In genomic region chr8:83656484-83657246, GRCm38 (mm10) we compare ENCODE assay signal across 11 mouse cellular contexts. TPM values are rescaled to one million over a fixed set of nuclear protein-coding genes. Genes with fewer than 3 reads are reported as not detected.
DNase-seq lines count a peak whose midpoint lies in the region; ATAC-seq lines count a peak whose summit lies in the region.
"Had no signal": no experiment of that assay in that cellular context is flagged by ENCODE, and none has a peak within 500 bp of the region (broad histone marks: within the 10 kb centered on the region; RNA-seq: fewer than 3 reads in every experiment).

No protein-coding gene starts in this region.

- no peaks in the 10 kb centered on the region for H3K9me3 ChIP-seq in heart, embryonic 11.5 days (replicated peaks; ENCODE audit: control insufficient read depth, low read length)
- no peaks in the 10 kb centered on the region for H3K9me3 ChIP-seq in heart, embryonic 10.5 days
- H3K9me3 ChIP-seq in liver, embryonic 12.5 days (replicated peaks), result no peaks in the 10 kb centered on the region
- no peaks in the 10 kb centered on the region for H3K9me3 ChIP-seq in stomach, embryonic 14.5 days (ENCODE audit: control insufficient read depth, low read depth, low read length)
- H3K9me3 ChIP-seq: limb, embryonic 15.5 days; stomach, embryonic 15.5 days had no signal

- H3K27ac ChIP-seq in heart, embryonic 11.5 days (ENCODE audit: low read depth, low read length), result peak overlapping the region; percentile 73
- H3K27ac ChIP-seq in heart, embryonic 10.5 days, result no peak overlapping the region
- H3K27ac ChIP-seq in liver, embryonic 12.5 days, result peak overlapping the region; percentile 66
- peak overlapping the region; percentile 15; the same call in 1 of the 2 replicates for H3K27ac ChIP-seq in stomach, embryonic 14.5 days (ENCODE audit: low read length)
- H3K27ac ChIP-seq: limb, embryonic 15.5 days; stomach, embryonic 15.5 days had no signal

- no peak overlapping the region for H3K4me3 ChIP-seq in heart, embryonic 11.5 days (ENCODE audit: low read depth, low read length)
- H3K4me3 ChIP-seq in heart, embryonic 10.5 days, result no peak overlapping the region
- no peak overlapping the region for H3K4me3 ChIP-seq in liver, embryonic 12.5 days
- no peak overlapping the region for H3K4me3 ChIP-seq in stomach, embryonic 14.5 days (ENCODE audit: low read depth, low read length)
- H3K4me3 ChIP-seq: limb, embryonic 15.5 days; stomach, embryonic 15.5 days had no signal

- no peak overlapping the region for H3K9ac ChIP-seq in heart, embryonic 11.5 days (ENCODE audit: low read depth, low read length)
- peak overlapping the region; percentile 14; the same call in 1 of the 2 replicates for H3K9ac ChIP-seq in liver, embryonic 12.5 days
- H3K9ac ChIP-seq in stomach, embryonic 14.5 days (replicated peaks; ENCODE audit: low read depth, low read length), result no peak overlapping the region
- H3K9ac ChIP-seq: limb, embryonic 15.5 days; stomach, embryonic 15.5 days had no signal

- DNase-seq in heart, embryonic 10.5 days (ENCODE audit: low spot score), result no peak
- peak; percentile 38 to 56 for DNase-seq in right cerebral cortex, postnatal 10 days (ENCODE audit: low spot score in 2 of 2)
- no peak for DNase-seq in right cerebral cortex, postnatal 25 days
- no peak for DNase-seq in urinary bladder, postnatal 4 days (ENCODE audit: low spot score in 2 of 2)
- DNase-seq in layer of hippocampus, adult 9-10 months (ENCODE audit: low spot score), result no peak
- DNase-seq: embryo, embryonic 11 days had no signal

- no peaks in the 10 kb centered on the region for H3K27me3 ChIP-seq in heart, embryonic 11.5 days (ENCODE audit: control insufficient read depth, insufficient read depth, low read length)
- H3K27me3 ChIP-seq in heart, embryonic 10.5 days (ENCODE audit: insufficient read depth, poor library complexity, severe bottlenecking), result no peaks in the 10 kb centered on the region
- H3K27me3 ChIP-seq in liver, embryonic 12.5 days (replicated peaks), result no peaks in the 10 kb centered on the region
- no peaks in the 10 kb centered on the region for H3K27me3 ChIP-seq in stomach, embryonic 14.5 days (ENCODE audit: control insufficient read depth, insufficient read depth, low read length)
- H3K27me3 ChIP-seq: limb, embryonic 15.5 days; stomach, embryonic 15.5 days had no signal

- peaks cover 5% of the 10 kb centered on the region; the same call in 1 of the 2 replicates for H3K36me3 ChIP-seq in heart, embryonic 11.5 days (ENCODE audit: control insufficient read depth, insufficient read depth, low read length)
- H3K36me3 ChIP-seq in heart, embryonic 10.5 days, result peaks cover 24% of the 10 kb centered on the region
- H3K36me3 ChIP-seq in liver, embryonic 12.5 days, result peaks cover 9% of the 10 kb centered on the region; the same call in 1 of the 2 replicates
- no peaks in the 10 kb centered on the region; the same call in 1 of the 2 replicates for H3K36me3 ChIP-seq in stomach, embryonic 14.5 days (ENCODE audit: control insufficient read depth, insufficient read depth, low read length)
- H3K36me3 ChIP-seq: stomach, embryonic 15.5 days had no signal

- no peak overlapping the region for H3K4me2 ChIP-seq in heart, embryonic 11.5 days
- H3K4me2 ChIP-seq in liver, embryonic 12.5 days, result peak overlapping the region; percentile 16
- no peak overlapping the region for H3K4me2 ChIP-seq in stomach, embryonic 14.5 days (replicated peaks; ENCODE audit: low read depth, low read length)
- H3K4me2 ChIP-seq: limb, embryonic 15.5 days; stomach, embryonic 15.5 days had no signal

- no peak for ATAC-seq in heart, embryonic 11.5 days (replicated peaks; ENCODE audit: insufficient number of reproducible peaks, low FRiP score, low TSS enrichment)
- ATAC-seq in liver, embryonic 12.5 days, result peak; percentile 33
- ATAC-seq in stomach, embryonic 14.5 days (ENCODE audit: insufficient number of reproducible peaks, insufficient read depth, low FRiP score, low read depth), result no peak

- peaks cover 29% of the 10 kb centered on the region for H3K4me1 ChIP-seq in heart, embryonic 11.5 days (ENCODE audit: control insufficient read depth, insufficient read depth, low read length)
- peaks cover 49% of the 10 kb centered on the region for H3K4me1 ChIP-seq in heart, embryonic 10.5 days
- peaks cover 73% of the 10 kb centered on the region for H3K4me1 ChIP-seq in liver, embryonic 12.5 days
- peaks cover 30% of the 10 kb centered on the region for H3K4me1 ChIP-seq in stomach, embryonic 14.5 days (ENCODE audit: control insufficient read depth, insufficient read depth, low read length)

- WGBS in heart, embryonic 11.5 days (ENCODE audit: insufficient replicate concordance), result 64% methylated on average over 13 of the region's 13 CpGs
- 67% methylated on average over 13 of the region's 13 CpGs for WGBS in heart, embryonic 10.5 days
- 43% methylated on average over 13 of the region's 13 CpGs for WGBS in liver, embryonic 12.5 days (ENCODE audit: insufficient replicate concordance)
- WGBS in stomach, embryonic 14.5 days, result 78% methylated on average over 13 of the region's 13 CpGs

RNA-seq across cellular contexts. Expression of gene Gipc1, which starts 4.2 kb away (rescaled TPM):
- polyA plus RNA-seq in heart, embryonic 11.5 days (2014; fragmentation: Nextera tagmentation; extraction: Ambion mirVana), result 171 and 180 TPM in 2 replicates
- 204 and 214 TPM in 2 replicates for polyA plus RNA-seq in heart, embryonic 10.5 days (2016; fragmentation: Nextera tagmentation; extraction: Ambion mirVana)
- polyA plus RNA-seq in liver, embryonic 12.5 days (2016; fragmentation: Nextera tagmentation; extraction: Ambion mirVana), result 80.0 and 80.4 TPM in 2 replicates
- 180 and 185 TPM in 2 replicates for polyA plus RNA-seq in stomach, embryonic 14.5 days (2014; fragmentation: Nextera tagmentation; extraction: Ambion mirVana)

RNA-seq across cellular contexts. Expression of gene Ptger1, which starts 9.8 kb away (rescaled TPM):
- 0.13 and 0.63 TPM in 2 replicates for polyA plus RNA-seq in heart, embryonic 11.5 days (2014; fragmentation: Nextera tagmentation; extraction: Ambion mirVana)
- 0.36 and 0.46 TPM in 2 replicates for polyA plus RNA-seq in heart, embryonic 10.5 days (2016; fragmentation: Nextera tagmentation; extraction: Ambion mirVana)
- 0.25 and 0.41 TPM in 2 replicates for polyA plus RNA-seq in liver, embryonic 12.5 days (2016; fragmentation: Nextera tagmentation; extraction: Ambion mirVana)
- polyA plus RNA-seq in stomach, embryonic 14.5 days (2014; fragmentation: Nextera tagmentation; extraction: Ambion mirVana), result 3.1 and 5.4 TPM in 2 replicates

RNA-seq across cellular contexts. Expression of gene Pkn1, which starts 42.3 kb away (rescaled TPM):
- polyA plus RNA-seq in heart, embryonic 11.5 days (2014; fragmentation: Nextera tagmentation; extraction: Ambion mirVana), result 17.0 and 21.2 TPM in 2 replicates
- 21.5 and 23.2 TPM in 2 replicates for polyA plus RNA-seq in heart, embryonic 10.5 days (2016; fragmentation: Nextera tagmentation; extraction: Ambion mirVana)
- polyA plus RNA-seq in liver, embryonic 12.5 days (2016; fragmentation: Nextera tagmentation; extraction: Ambion mirVana), result 17.5 and 19.5 TPM in 2 replicates
- 30.1 and 30.7 TPM in 2 replicates for polyA plus RNA-seq in stomach, embryonic 14.5 days (2014; fragmentation: Nextera tagmentation; extraction: Ambion mirVana)

RNA-seq across cellular contexts. Expression of gene Dnajb1, which starts 48.7 kb away (rescaled TPM):
- polyA plus RNA-seq in heart, embryonic 11.5 days (2014; fragmentation: Nextera tagmentation; extraction: Ambion mirVana), result 51.2 and 51.5 TPM in 2 replicates
- polyA plus RNA-seq in heart, embryonic 10.5 days (2016; fragmentation: Nextera tagmentation; extraction: Ambion mirVana), result 51.9 and 71.5 TPM in 2 replicates
- polyA plus RNA-seq in liver, embryonic 12.5 days (2016; fragmentation: Nextera tagmentation; extraction: Ambion mirVana), result 65.1 and 69.8 TPM in 2 replicates
- polyA plus RNA-seq in stomach, embryonic 14.5 days (2014; fragmentation: Nextera tagmentation; extraction: Ambion mirVana), result 59.5 and 59.6 TPM in 2 replicates

RNA-seq across cellular contexts. Expression of gene Tecr, which starts 48.9 kb away (rescaled TPM):
- 531 and 534 TPM in 2 replicates for polyA plus RNA-seq in heart, embryonic 11.5 days (2014; fragmentation: Nextera tagmentation; extraction: Ambion mirVana)
- polyA plus RNA-seq in heart, embryonic 10.5 days (2016; fragmentation: Nextera tagmentation; extraction: Ambion mirVana), result 568 and 608 TPM in 2 replicates
- 371 and 378 TPM in 2 replicates for polyA plus RNA-seq in liver, embryonic 12.5 days (2016; fragmentation: Nextera tagmentation; extraction: Ambion mirVana)
- polyA plus RNA-seq in stomach, embryonic 14.5 days (2014; fragmentation: Nextera tagmentation; extraction: Ambion mirVana), result 629 and 635 TPM in 2 replicates

Comparison
In these comparisons a context has a peak if more than half of its experiments do, and no peak if none do; other contexts are left out.
1. DNase-seq: peak in right cerebral cortex, postnatal 10 days (2 of 2); none in heart, embryonic 10.5 days (single experiment), right cerebral cortex, postnatal 25 days (single experiment), urinary bladder, postnatal 4 days (0 of 2) and layer of hippocampus, adult 9-10 months (single experiment).